Comparison of ENCODE assay signal across 2 mouse cellular contexts in the genomic region with DNA sequence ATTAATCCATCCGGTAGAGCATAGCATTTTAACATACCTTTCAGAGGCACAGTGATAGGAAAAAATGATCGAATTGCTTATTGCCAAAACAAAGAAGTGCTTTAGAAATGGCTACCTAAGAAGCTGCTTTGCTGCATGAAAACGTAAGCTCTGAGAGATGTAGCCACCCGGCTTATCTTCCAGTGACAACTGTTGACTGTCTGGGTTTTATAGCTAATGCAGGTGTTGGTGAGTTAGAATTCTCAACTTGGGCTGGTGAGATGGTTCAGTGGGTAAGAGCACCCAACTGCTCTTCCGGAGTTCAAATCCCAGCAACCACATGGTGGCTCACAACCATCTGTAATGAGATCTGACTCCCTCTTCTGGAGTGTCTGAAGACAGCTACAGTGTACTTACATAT. TPM values are rescaled to one million over a fixed set of nuclear protein-coding genes. Genes with fewer than 3 reads are reported as not detected.
"Had no signal": no experiment of that assay in that cellular context is flagged by ENCODE, and none has a peak within 500 bp of the region (broad histone marks: within the 10 kb centered on the region; RNA-seq: fewer than 3 reads in every experiment).

No protein-coding gene starts in this region.

RNA-seq across cellular contexts. Expression of gene Six4, which starts 37.8 kb away (rescaled TPM):
- total RNA-seq: common myeloid progenitor, adult 5-6 weeks; granulocyte monocyte progenitor cell, adult 5-6 weeks had no signal
